Comparison of ENCODE assay signal across 36 mouse cellular contexts in genomic region chr4:124580695-124581094, GRCm38 (mm10). TPM values are rescaled to one million over a fixed set of nuclear protein-coding genes. Genes with fewer than 3 reads are reported as not detected.
"Had no signal": no experiment of that assay in that cellular context is flagged by ENCODE, and none has a peak within 500 bp of the region (broad histone marks: within the 10 kb centered on the region; RNA-seq: fewer than 3 reads in every experiment).

No protein-coding gene starts in this region.

- H3K27ac ChIP-seq: embryonic facial prominence, embryonic 10.5 days; embryonic facial prominence, embryonic 12.5 days; embryonic facial prominence, embryonic 13.5 days; embryonic facial prominence, embryonic 15.5 days; forebrain, embryonic 10.5 days; forebrain, embryonic 12.5 days; forebrain, embryonic 13.5 days; forebrain, embryonic 15.5 days; gastrocnemius, adult 2 months; heart, adult 2 months had no signal

- DNase-seq: cerebellum, adult 18-20 months; cerebellum, adult 2 months; cerebellum, adult 8-10 months; cerebellum, adult 9-10 months; cerebellum, adult 9-11 months; cerebellum, postnatal 10 days; cerebellum, postnatal 14 days; cerebellum, postnatal 25 days; cerebellum, postnatal 36 days; embryo, embryonic 11 days; forebrain, postnatal 0 days; gastrocnemius, adult 2 months; gastrocnemius, postnatal 10 days; gastrocnemius, postnatal 14 days; gastrocnemius, postnatal 25 days; gastrocnemius, postnatal 36 days; heart, adult 11 months; heart, adult 18-20 months; heart, adult 2 months had no signal

- H3K36me3 ChIP-seq: embryonic facial prominence, embryonic 10.5 days; embryonic facial prominence, embryonic 12.5 days; embryonic facial prominence, embryonic 13.5 days; embryonic facial prominence, embryonic 15.5 days; forebrain, embryonic 10.5 days; forebrain, embryonic 12.5 days; forebrain, embryonic 15.5 days had no signal

- ATAC-seq: forebrain, embryonic 13.5 days; forebrain, embryonic 14.5 days; forebrain, embryonic 15.5 days; forebrain, embryonic 16.5 days; forebrain, postnatal 0 days had no signal

- H3K9ac ChIP-seq: embryonic facial prominence, embryonic 12.5 days; embryonic facial prominence, embryonic 13.5 days; embryonic facial prominence, embryonic 15.5 days; forebrain, embryonic 12.5 days; forebrain, embryonic 13.5 days; forebrain, embryonic 15.5 days; forebrain, postnatal 0 days had no signal

- H3K9me3 ChIP-seq: embryonic facial prominence, embryonic 10.5 days; embryonic facial prominence, embryonic 12.5 days; embryonic facial prominence, embryonic 13.5 days; embryonic facial prominence, embryonic 15.5 days; forebrain, embryonic 12.5 days; forebrain, embryonic 13.5 days; forebrain, embryonic 15.5 days had no signal

- H3K4me2 ChIP-seq: embryonic facial prominence, embryonic 12.5 days; embryonic facial prominence, embryonic 13.5 days; embryonic facial prominence, embryonic 15.5 days; forebrain, embryonic 12.5 days; forebrain, embryonic 13.5 days; forebrain, embryonic 15.5 days had no signal

- H3K4me3 ChIP-seq: embryonic facial prominence, embryonic 10.5 days; embryonic facial prominence, embryonic 12.5 days; embryonic facial prominence, embryonic 13.5 days; embryonic facial prominence, embryonic 15.5 days; erythroblast, embryonic 14.5 days; forebrain, embryonic 10.5 days; forebrain, embryonic 12.5 days; forebrain, embryonic 13.5 days; forebrain, embryonic 15.5 days; gastrocnemius, adult 2 months; heart, adult 2 months had no signal

RNA-seq across cellular contexts. Expression of gene 3100002H09Rik, which starts 29.9 kb away (rescaled TPM):
- total RNA-seq: forebrain, postnatal 0 days; gastrocnemius, adult 18-20 months; gastrocnemius, adult 2 months; gastrocnemius, adult 8-10 months; gastrocnemius, postnatal 10 days; gastrocnemius, postnatal 14 days; gastrocnemius, postnatal 25 days; gastrocnemius, postnatal 36 days; gastrocnemius, postnatal 4 days; heart, adult 18-20 months; heart, adult 2 months; heart, adult 8-10 months had no signal
- polyA plus RNA-seq: cerebellum, adult 2 months; embryonic facial prominence, embryonic 11.5 days; embryonic facial prominence, embryonic 12.5 days; embryonic facial prominence, embryonic 13.5 days; erythroblast, embryonic 14.5 days; forebrain, embryonic 14.5 days; gonadal fat pad, adult 2 months; heart, adult 2 months had no signal
